Mouse (Mus musculus): ENCODE results near the gene Nkain2. TPM values are rescaled to one million over a fixed set of nuclear protein-coding genes. Genes with fewer than 3 reads are reported as not detected.
"Not testable (repeated sequence)": the region's sequence is repeated elsewhere in the genome, so short reads cannot be mapped to it uniquely, and the experiment has no call there.

The Nkain2 gene
- polyA plus RNA-seq, 1 experiment from 2014 or later = 0.04 TPM

- ChIA-PET CTCF (no interaction called here), POLR2A (no interaction called here)
- ATAC-seq = no peak
- H3K27me3 ChIP-seq = no peaks in the 10 kb centered on the region
- in situ Hi-C loops (cut with MboI; ENCODE audit: low pct_unique_long_range_greater_than_20kb) = no loop called here
- no peak for DNase-seq (ENCODE audit: low read depth, low spot score)
- no peak for TF ChIP-seq CTCF (IDR thresholded peaks at IDR 0.05)
These were observed 107.4 kb downstream of the Nkain2 start for GRCm38 (mm10) chr10:32782732-32783359.

GRCm38 (mm10) chr10:32738989-32739388 lies 151.3 kb downstream of the Nkain2 start:
- ChIA-PET POLR2A (no interaction called here), CTCF (no interaction called here)
- in situ Hi-C loops (cut with MboI; ENCODE audit: low pct_unique_long_range_greater_than_20kb) = loop anchor here (25.0 kb wide), 1 partner anchor 102 kb away; no protein-coding TSS in a partner anchor
- no peak for ATAC-seq
- DNase-seq (ENCODE audit: low read depth, low spot score) = no peak
- TF ChIP-seq CTCF (IDR thresholded peaks at IDR 0.05) = no peak
- H3K27me3 ChIP-seq = no peaks in the 10 kb centered on the region

GRCm38 (mm10) chr10:32706579-32706978 lies 183.7 kb downstream of the Nkain2 start:
- in situ Hi-C loops (cut with MboI; ENCODE audit: low pct_unique_long_range_greater_than_20kb); DNase-seq (ENCODE audit: low read depth, low spot score); POLR2A ChIA-PET; ATAC-seq; H3K27me3 ChIP-seq; CTCF ChIA-PET: not testable (repeated sequence)

GRCm38 (mm10) chr10:32696661-32697060 lies 193.6 kb downstream of the Nkain2 start:
- ATAC-seq (no peak), DNase-seq (ENCODE audit: low read depth, low spot score) (no peak)
- ChIA-PET POLR2A (no interaction called here), CTCF (no interaction called here)
- in situ Hi-C loops (cut with MboI; ENCODE audit: low pct_unique_long_range_greater_than_20kb) = no loop called here
- H3K27me3 ChIP-seq = no peaks in the 10 kb centered on the region
- no peak for TF ChIP-seq CTCF (IDR thresholded peaks at IDR 0.05)

- DNase-seq (ENCODE audit: low read depth, low spot score) (no peak), ATAC-seq (no peak)
- ChIA-PET POLR2A (no interaction called here), CTCF (no interaction called here)
- in situ Hi-C loops (cut with MboI; ENCODE audit: low pct_unique_long_range_greater_than_20kb) = no loop called here
- no peak for TF ChIP-seq CTCF (IDR thresholded peaks at IDR 0.05)
- H3K27me3 ChIP-seq = no peaks in the 10 kb centered on the region
These were observed 205.7 kb downstream of the Nkain2 start for GRCm38 (mm10) chr10:32684548-32684947.

- no peak for TF ChIP-seq CTCF (IDR thresholded peaks at IDR 0.05)
- ATAC-seq = no peak
- no peak for DNase-seq (ENCODE audit: low read depth, low spot score)
- POLR2A ChIA-PET = no interaction called here
- CTCF ChIA-PET = no interaction called here
- H3K27me3 ChIP-seq = no peaks in the 10 kb centered on the region
- in situ Hi-C loops (cut with MboI; ENCODE audit: low pct_unique_long_range_greater_than_20kb) = loop anchor here (25.0 kb wide), 1 partner anchor 97 kb away; no protein-coding TSS in a partner anchor
These were observed 250.0 kb downstream of the Nkain2 start for GRCm38 (mm10) chr10:32640256-32640655.

GRCm38 (mm10) chr10:32639173-32639572 lies 251.1 kb downstream of the Nkain2 start:
- POLR2A ChIA-PET = no interaction called here
- in situ Hi-C loops (cut with MboI; ENCODE audit: low pct_unique_long_range_greater_than_20kb) = loop anchor here (25.0 kb wide), 1 partner anchor 98 kb away; no protein-coding TSS in a partner anchor
- ATAC-seq = no peak
- no peak for DNase-seq (ENCODE audit: low read depth, low spot score)
- TF ChIP-seq CTCF (IDR thresholded peaks at IDR 0.05) = no peak
- H3K27me3 ChIP-seq = no peaks in the 10 kb centered on the region
- CTCF ChIA-PET = no interaction called here

- H3K27me3 ChIP-seq = no peaks in the 10 kb centered on the region
- TF ChIP-seq CTCF (IDR thresholded peaks at IDR 0.05) = no peak
- in situ Hi-C loops (cut with MboI; ENCODE audit: low pct_unique_long_range_greater_than_20kb) = loop anchor here (25.0 kb wide), 1 partner anchor 106 kb away; no protein-coding TSS in a partner anchor
- POLR2A ChIA-PET = no interaction called here
- CTCF ChIA-PET = no interaction called here
- DNase-seq (ENCODE audit: low read depth, low spot score) (no peak), ATAC-seq (no peak)
These were observed 259.2 kb downstream of the Nkain2 start for GRCm38 (mm10) chr10:32631043-32631442.

- TF ChIP-seq CTCF (IDR thresholded peaks at IDR 0.05) = no peak
- ChIA-PET POLR2A (no interaction called here), CTCF (no interaction called here)
- no peaks in the 10 kb centered on the region for H3K27me3 ChIP-seq
- in situ Hi-C loops (cut with MboI; ENCODE audit: low pct_unique_long_range_greater_than_20kb) = no loop called here
- DNase-seq (ENCODE audit: low read depth, low spot score) (no peak), ATAC-seq (no peak)
These were observed 285.8 kb downstream of the Nkain2 start for GRCm38 (mm10) chr10:32604448-32604847.

- DNase-seq (ENCODE audit: low read depth, low spot score) (no peak), ATAC-seq (no peak)
- TF ChIP-seq CTCF (IDR thresholded peaks at IDR 0.05) = no peak
- no peaks in the 10 kb centered on the region for H3K27me3 ChIP-seq
- in situ Hi-C loops (cut with MboI; ENCODE audit: low pct_unique_long_range_greater_than_20kb) = no loop called here
- POLR2A ChIA-PET = no interaction called here
- CTCF ChIA-PET = no interaction called here
These were observed 287.5 kb downstream of the Nkain2 start for GRCm38 (mm10) chr10:32602798-32603197.

GRCm38 (mm10) chr10:32594998-32595397 lies 295.3 kb downstream of the Nkain2 start:
- ChIA-PET POLR2A (no interaction called here), CTCF (no interaction called here)
- in situ Hi-C loops (cut with MboI; ENCODE audit: low pct_unique_long_range_greater_than_20kb) = no loop called here
- TF ChIP-seq CTCF (IDR thresholded peaks at IDR 0.05) = no peak
- ATAC-seq (no peak), DNase-seq (ENCODE audit: low read depth, low spot score) (no peak)
- no peaks in the 10 kb centered on the region for H3K27me3 ChIP-seq

GRCm38 (mm10) chr10:32577276-32577580 lies 313.0 kb downstream of the Nkain2 start:
- no peak for ATAC-seq
- DNase-seq (ENCODE audit: low read depth, low spot score) = no peak
- H3K27me3 ChIP-seq = no peaks in the 10 kb centered on the region
- ChIA-PET POLR2A (no interaction called here), CTCF (no interaction called here)
- in situ Hi-C loops (cut with MboI; ENCODE audit: low pct_unique_long_range_greater_than_20kb) = no loop called here
- no peak for TF ChIP-seq CTCF (IDR thresholded peaks at IDR 0.05)

Measured in Patski (cell line).